Mouse (Mus musculus): ENCODE measurements around the gene Adarb2. TPM values are rescaled to one million over a fixed set of nuclear protein-coding genes. Genes with fewer than 3 reads are reported as not detected.

Gene Adarb2
- polyA plus RNA-seq, 1 experiment from 2014 or later = 0.18 TPM

- Histone ChIP-seq H3K4me2 (replicated peaks; ENCODE audit: low read depth) (no peak overlapping the region), H3K9ac (ENCODE audit: low read length) (no peak overlapping the region), H3K4me1 (replicated peaks; ENCODE audit: control insufficient read depth, insufficient read depth) (no peaks in the 10 kb centered on the region), H3K27ac (replicated peaks) (no peak overlapping the region), H3K9me3 (ENCODE audit: control insufficient read depth, low read length) (no peaks in the 10 kb centered on the region), H3K27me3 (ENCODE audit: control insufficient read depth, insufficient read depth, low read length) (no peaks in the 10 kb centered on the region), H3K4me3 (ENCODE audit: low read depth, low read length) (no peak overlapping the region), H3K36me3 (ENCODE audit: control insufficient read depth, insufficient read depth, low read length) (no peaks in the 10 kb centered on the region)
- DNase-seq (ENCODE audit: low spot score) (no peak), ATAC-seq (ENCODE audit: low FRiP score, low TSS enrichment) (no peak)
- no peak for TF ChIP-seq CTCF (IDR thresholded peaks at IDR 0.05; ENCODE audit: low read depth)
- no peak for TF ChIP-seq EP300 (optimal IDR thresholded peaks at IDR 0.05)
- WGBS = 60% methylated on average over 3 of the region's 3 CpGs
These were observed 441.3 kb downstream of the Adarb2 start for GRCm38 (mm10) chr13:8643920-8644319.

GRCm38 (mm10) chr13:8644805-8645679 is 442.4 kb downstream of the Adarb2 start:
- H3K4me1 ChIP-seq (replicated peaks; ENCODE audit: control insufficient read depth, insufficient read depth) = no peaks in the 10 kb centered on the region
- no peaks in the 10 kb centered on the region for H3K27me3 ChIP-seq (ENCODE audit: control insufficient read depth, insufficient read depth, low read length)
- no peak overlapping the region for H3K4me2 ChIP-seq (replicated peaks; ENCODE audit: low read depth)
- no peaks in the 10 kb centered on the region for H3K36me3 ChIP-seq (ENCODE audit: control insufficient read depth, insufficient read depth, low read length)
- H3K9me3 ChIP-seq (ENCODE audit: control insufficient read depth, low read length) = no peaks in the 10 kb centered on the region
- DNase-seq (ENCODE audit: low spot score) (no peak), ATAC-seq (ENCODE audit: low FRiP score, low TSS enrichment) (peak; percentile 76; the same call in 1 of the 2 replicates)
- H3K27ac ChIP-seq (replicated peaks) = no peak overlapping the region
- H3K9ac ChIP-seq (ENCODE audit: low read length) = no peak overlapping the region
- 63% methylated on average over 9 of the region's 9 CpGs for WGBS
- TF ChIP-seq EP300 (optimal IDR thresholded peaks at IDR 0.05) (no peak), CTCF (IDR thresholded peaks at IDR 0.05; ENCODE audit: low read depth) (no peak)
- no peak overlapping the region for H3K4me3 ChIP-seq (ENCODE audit: low read depth, low read length)

GRCm38 (mm10) chr13:8649261-8649660 is 446.6 kb downstream of the Adarb2 start:
- no peaks in the 10 kb centered on the region for H3K9me3 ChIP-seq (ENCODE audit: control insufficient read depth, low read length)
- H3K4me3 ChIP-seq (ENCODE audit: low read depth, low read length) = no peak overlapping the region
- H3K27me3 ChIP-seq (ENCODE audit: control insufficient read depth, insufficient read depth, low read length) = no peaks in the 10 kb centered on the region
- no peaks in the 10 kb centered on the region for H3K36me3 ChIP-seq (ENCODE audit: control insufficient read depth, insufficient read depth, low read length)
- no peak overlapping the region for H3K9ac ChIP-seq (ENCODE audit: low read length)
- H3K4me2 ChIP-seq (replicated peaks; ENCODE audit: low read depth) = no peak overlapping the region
- WGBS = 55% methylated on average over 2 of the region's 2 CpGs
- no peak overlapping the region for H3K27ac ChIP-seq (replicated peaks)
- DNase-seq (ENCODE audit: low spot score) (no peak), ATAC-seq (ENCODE audit: low FRiP score, low TSS enrichment) (no peak)
- H3K4me1 ChIP-seq (replicated peaks; ENCODE audit: control insufficient read depth, insufficient read depth) = no peaks in the 10 kb centered on the region
- TF ChIP-seq CTCF (IDR thresholded peaks at IDR 0.05; ENCODE audit: low read depth) = no peak
- no peak for TF ChIP-seq EP300 (optimal IDR thresholded peaks at IDR 0.05)

GRCm38 (mm10) chr13:8664615-8665240 is 462.1 kb downstream of the Adarb2 start:
- Histone ChIP-seq H3K27ac (replicated peaks) (no peak overlapping the region), H3K4me3 (ENCODE audit: low read depth, low read length) (no peak overlapping the region), H3K27me3 (ENCODE audit: control insufficient read depth, insufficient read depth, low read length) (no peaks in the 10 kb centered on the region), H3K36me3 (ENCODE audit: control insufficient read depth, insufficient read depth, low read length) (no peaks in the 10 kb centered on the region), H3K4me2 (replicated peaks; ENCODE audit: low read depth) (no peak overlapping the region), H3K9ac (ENCODE audit: low read length) (no peak overlapping the region), H3K9me3 (ENCODE audit: control insufficient read depth, low read length) (no peaks in the 10 kb centered on the region), H3K4me1 (replicated peaks; ENCODE audit: control insufficient read depth, insufficient read depth) (no peaks in the 10 kb centered on the region)
- 89% methylated on average over 9 of the region's 9 CpGs for WGBS
- ATAC-seq (ENCODE audit: low FRiP score, low TSS enrichment) (no peak), DNase-seq (ENCODE audit: low spot score) (no peak)
- TF ChIP-seq EP300 (optimal IDR thresholded peaks at IDR 0.05) (no peak), CTCF (IDR thresholded peaks at IDR 0.05; ENCODE audit: low read depth) (no peak)

- no peaks in the 10 kb centered on the region for H3K9me3 ChIP-seq (ENCODE audit: control insufficient read depth, low read length)
- no peaks in the 10 kb centered on the region for H3K36me3 ChIP-seq (ENCODE audit: control insufficient read depth, insufficient read depth, low read length)
- ATAC-seq (ENCODE audit: low FRiP score, low TSS enrichment) = no peak
- no peak overlapping the region for H3K4me3 ChIP-seq (ENCODE audit: low read depth, low read length)
- no peaks in the 10 kb centered on the region for H3K4me1 ChIP-seq (replicated peaks; ENCODE audit: control insufficient read depth, insufficient read depth)
- WGBS = 66% methylated on average over 5 of the region's 5 CpGs
- no peak overlapping the region for H3K4me2 ChIP-seq (replicated peaks; ENCODE audit: low read depth)
- H3K9ac ChIP-seq (ENCODE audit: low read length) = no peak overlapping the region
- no peak overlapping the region for H3K27ac ChIP-seq (replicated peaks)
- no peaks in the 10 kb centered on the region for H3K27me3 ChIP-seq (ENCODE audit: control insufficient read depth, insufficient read depth, low read length)
- TF ChIP-seq EP300 (optimal IDR thresholded peaks at IDR 0.05) (no peak), CTCF (IDR thresholded peaks at IDR 0.05; ENCODE audit: low read depth) (no peak)
- no peak for DNase-seq (ENCODE audit: low spot score)
These were observed 474.5 kb downstream of the Adarb2 start for GRCm38 (mm10) chr13:8677174-8677573.
